Comparison of ENCODE assay signal across 17 mouse cellular contexts in genomic region chr2:161470844-161471243, GRCm38 (mm10).
DNase-seq lines count a peak whose midpoint lies in the region; ATAC-seq lines count a peak whose summit lies in the region.
"Had no signal": no experiment of that assay in that cellular context is flagged by ENCODE, and none has a peak within 500 bp of the region (broad histone marks: within the 10 kb centered on the region; RNA-seq: fewer than 3 reads in every experiment).

No protein-coding gene starts in this region.

- H3K27ac ChIP-seq in forebrain, embryonic 14.5 days (ENCODE audit: low read depth, low read length) = no peak overlapping the region
- no peak overlapping the region for H3K27ac ChIP-seq in forebrain, embryonic 11.5 days (ENCODE audit: low read depth, low read length)
- H3K27ac ChIP-seq: embryonic facial prominence, embryonic 13.5 days; hindbrain, embryonic 10.5 days; hindbrain, embryonic 14.5 days; intestine, embryonic 15.5 days had no signal

- DNase-seq in forebrain, embryonic 14.5 days (ENCODE audit: low spot score) = peak; percentile 70
- DNase-seq in forebrain, embryonic 11.5 days (ENCODE audit: low spot score) = no peak
- peak; percentile 31 for DNase-seq in retina, postnatal 1 day
- DNase-seq in retina, embryonic 14.5 days (ENCODE audit: low spot score) = no peak
- peak; percentile 39 for DNase-seq in brain, embryonic 18.5 days (ENCODE audit: low read depth, low spot score)
- DNase-seq in embryo, embryonic 10 days (ENCODE audit: low spot score) = no peak
- DNase-seq: adrenal gland, adult 2 months; adrenal gland, postnatal 25 days; cerebellum, adult 11-12 months; gastrocnemius, postnatal 25 days; kidney, adult 2 months had no signal

- no peak overlapping the region for H3K4me2 ChIP-seq in forebrain, embryonic 14.5 days (ENCODE audit: low read length)
- H3K4me2 ChIP-seq in forebrain, embryonic 11.5 days (ENCODE audit: low read depth, low read length, severe bottlenecking) = no peak overlapping the region
- H3K4me2 ChIP-seq: embryonic facial prominence, embryonic 13.5 days; heart, embryonic 12.5 days; hindbrain, embryonic 14.5 days; intestine, embryonic 15.5 days had no signal

- ATAC-seq in forebrain, embryonic 14.5 days = peak; percentile 58; the same call in 1 of the 2 replicates
- ATAC-seq in forebrain, embryonic 11.5 days (replicated peaks; ENCODE audit: low FRiP score) = no peak
- ATAC-seq in erythroblast, adult 5-6 weeks (replicated peaks; ENCODE audit: low FRiP score, poor library complexity, severe bottlenecking) = no peak

- H3K4me1 ChIP-seq in forebrain, embryonic 14.5 days (ENCODE audit: control insufficient read depth, insufficient read depth, low read length) = no peaks in the 10 kb centered on the region
- no peaks in the 10 kb centered on the region for H3K4me1 ChIP-seq in forebrain, embryonic 11.5 days (replicated peaks; ENCODE audit: control insufficient read depth, insufficient read depth, low read length)
- H3K4me1 ChIP-seq: embryonic facial prominence, embryonic 13.5 days; heart, embryonic 12.5 days; hindbrain, embryonic 10.5 days; intestine, embryonic 15.5 days had no signal

- H3K27me3 ChIP-seq in forebrain, embryonic 14.5 days (replicated peaks; ENCODE audit: control insufficient read depth, insufficient read depth, low read length) = no peaks in the 10 kb centered on the region
- no peaks in the 10 kb centered on the region for H3K27me3 ChIP-seq in forebrain, embryonic 11.5 days (ENCODE audit: control insufficient read depth, insufficient read depth, low read length)
- H3K27me3 ChIP-seq: heart, embryonic 12.5 days; intestine, embryonic 15.5 days had no signal

- H3K4me3 ChIP-seq in forebrain, embryonic 14.5 days (ENCODE audit: low read depth, low read length) = no peak overlapping the region
- no peak overlapping the region for H3K4me3 ChIP-seq in forebrain, embryonic 11.5 days (ENCODE audit: low read depth, low read length)
- H3K4me3 ChIP-seq: embryonic facial prominence, embryonic 13.5 days; heart, embryonic 12.5 days; hindbrain, embryonic 10.5 days; intestine, embryonic 15.5 days had no signal

- 76% methylated on average over 5 of the region's 5 CpGs for WGBS in forebrain, embryonic 14.5 days
- WGBS in forebrain, embryonic 11.5 days = 85% methylated on average over 5 of the region's 5 CpGs

- no peaks in the 10 kb centered on the region for H3K9me3 ChIP-seq in forebrain, embryonic 14.5 days (replicated peaks; ENCODE audit: control insufficient read depth, low read length)
- no peaks in the 10 kb centered on the region for H3K9me3 ChIP-seq in forebrain, embryonic 11.5 days (ENCODE audit: control insufficient read depth, low read length)
- H3K9me3 ChIP-seq: embryonic facial prominence, embryonic 13.5 days; heart, embryonic 12.5 days; hindbrain, embryonic 10.5 days; intestine, embryonic 15.5 days had no signal

- H3K9ac ChIP-seq in forebrain, embryonic 14.5 days (ENCODE audit: low read length) = no peak overlapping the region
- H3K9ac ChIP-seq in forebrain, embryonic 11.5 days (ENCODE audit: low read length) = no peak overlapping the region
- H3K9ac ChIP-seq: embryonic facial prominence, embryonic 13.5 days; heart, embryonic 12.5 days; hindbrain, embryonic 14.5 days; intestine, embryonic 15.5 days had no signal

- no peaks in the 10 kb centered on the region for H3K36me3 ChIP-seq in forebrain, embryonic 14.5 days (ENCODE audit: control insufficient read depth, insufficient read depth, low read length)
- no peaks in the 10 kb centered on the region for H3K36me3 ChIP-seq in forebrain, embryonic 11.5 days (ENCODE audit: control insufficient read depth, insufficient read depth, low read length)
- H3K36me3 ChIP-seq: embryonic facial prominence, embryonic 13.5 days; heart, embryonic 12.5 days; hindbrain, embryonic 10.5 days; intestine, embryonic 15.5 days had no signal

Comparison
In these comparisons a context has a peak if more than half of its experiments do, and no peak if none do; other contexts are left out.
1. DNase-seq: peak in forebrain, embryonic 14.5 days (single experiment), retina, postnatal 1 day (single experiment) and brain, embryonic 18.5 days (single experiment); none in forebrain, embryonic 11.5 days (single experiment), retina, embryonic 14.5 days (single experiment) and embryo, embryonic 10 days (single experiment).